Mouse (Mus musculus): ENCODE data around the gene Pdap1. TPM values are rescaled to one million over a fixed set of nuclear protein-coding genes. Genes with fewer than 3 reads are reported as not detected.

Gene Pdap1
- total RNA-seq, 1 experiment, result 108 TPM

GRCm38 (mm10) chr5:145114606-145115473 lies 25.2 kb downstream of the Pdap1 start:
- no peak for TF ChIP-seq CHD2 (IDR thresholded peaks at IDR 0.05; ENCODE audit: low read depth, low read length)
- TF ChIP-seq ZNF384 (IDR thresholded peaks at IDR 0.05; ENCODE audit: low read depth, low read length), result no peak
- no peak for TF ChIP-seq MAFK (IDR thresholded peaks at IDR 0.05; ENCODE audit: insufficient read depth, low read depth, low read length)
- TF ChIP-seq ZC3H11A (IDR thresholded peaks at IDR 0.05; ENCODE audit: borderline replicate concordance, low read depth, low read length), result no peak
- no peak for TF ChIP-seq HCFC1 (IDR thresholded peaks at IDR 0.05; ENCODE audit: borderline replicate concordance, insufficient read depth, low read length)
- Histone ChIP-seq H3K4me3 (ENCODE audit: insufficient read depth in 1 of 2, low read depth in 1 of 2, low read length in 2 of 2, poor library complexity in 1 of 2, severe bottlenecking in 1 of 2) (peak overlapping the region; percentile 81 to 91), H3K36me3 (ENCODE audit: control insufficient read depth, insufficient read depth, low read length, poor library complexity, severe bottlenecking) (no peaks in the 10 kb centered on the region; the same call in none of the 2 replicates), H3K27ac (ENCODE audit: insufficient read depth, low read depth, low read length, poor library complexity, severe bottlenecking) (no peak overlapping the region), H3K9me3 (ENCODE audit: control insufficient read depth, insufficient read depth, low read depth, low read length) (no peaks in the 10 kb centered on the region), H3K9ac (ENCODE audit: insufficient read depth, low read depth, low read length, poor library complexity, severe bottlenecking) (peak overlapping the region; percentile 78), H3K4me1 (ENCODE audit: control insufficient read depth in 2 of 2, insufficient read depth in 2 of 2, low read length in 2 of 2, poor library complexity in 1 of 2) (peaks cover 2 to 12% of the 10 kb centered on the region in 2 experiments; a peak in 3 of 4 replicates)
- in situ Hi-C loops (cut with MboI; ENCODE audit: low sequenced_read_pairs in 2 of 2, unreplicated experiment in 2 of 2), result no loop called here
- DNase-seq (ENCODE audit: low read depth, low spot score), result no peak

- Histone ChIP-seq H3K27ac (ENCODE audit: insufficient read depth, low read depth, low read length, poor library complexity, severe bottlenecking) (no peak within 1 kb of the TSS), H3K4me1 (ENCODE audit: control insufficient read depth in 2 of 2, insufficient read depth in 2 of 2, low read length in 2 of 2, poor library complexity in 1 of 2) (peaks cover 2 to 9% of the 10 kb centered on the region in 2 experiments; a peak in 3 of 4 replicates), H3K4me3 (ENCODE audit: insufficient read depth in 1 of 2, low read depth in 1 of 2, low read length in 2 of 2, poor library complexity in 1 of 2, severe bottlenecking in 1 of 2) (peak within 1 kb of the TSS; percentile 81 to 91), H3K9me3 (ENCODE audit: control insufficient read depth, insufficient read depth, low read depth, low read length) (no peaks in the 10 kb centered on the region), H3K36me3 (ENCODE audit: control insufficient read depth, insufficient read depth, low read length, poor library complexity, severe bottlenecking) (peaks cover under 1% of the 10 kb centered on the region), H3K9ac (ENCODE audit: insufficient read depth, low read depth, low read length, poor library complexity, severe bottlenecking) (peak within 1 kb of the TSS; percentile 78)
- DNase-seq (ENCODE audit: low read depth, low spot score), result peak; percentile 69
- TF ChIP-seq ZC3H11A (IDR thresholded peaks at IDR 0.05; ENCODE audit: borderline replicate concordance, low read depth, low read length), result no peak
- TF ChIP-seq HCFC1 (IDR thresholded peaks at IDR 0.05; ENCODE audit: borderline replicate concordance, insufficient read depth, low read length), result no peak; the same call in 1 of the 2 replicates
- no peak for TF ChIP-seq ZNF384 (IDR thresholded peaks at IDR 0.05; ENCODE audit: low read depth, low read length)
- no peak for TF ChIP-seq CHD2 (IDR thresholded peaks at IDR 0.05; ENCODE audit: low read depth, low read length)
- in situ Hi-C loops (cut with MboI; ENCODE audit: low sequenced_read_pairs in 2 of 2, unreplicated experiment in 2 of 2), result no loop called here
Observed at GRCm38 (mm10) chr5:145114071-145114605, 25.9 kb downstream of the Pdap1 start, which contains the start of gene Arpc1b. Gene Arpc1b (plus strand): TSS chr5:145114215.

DNA sequence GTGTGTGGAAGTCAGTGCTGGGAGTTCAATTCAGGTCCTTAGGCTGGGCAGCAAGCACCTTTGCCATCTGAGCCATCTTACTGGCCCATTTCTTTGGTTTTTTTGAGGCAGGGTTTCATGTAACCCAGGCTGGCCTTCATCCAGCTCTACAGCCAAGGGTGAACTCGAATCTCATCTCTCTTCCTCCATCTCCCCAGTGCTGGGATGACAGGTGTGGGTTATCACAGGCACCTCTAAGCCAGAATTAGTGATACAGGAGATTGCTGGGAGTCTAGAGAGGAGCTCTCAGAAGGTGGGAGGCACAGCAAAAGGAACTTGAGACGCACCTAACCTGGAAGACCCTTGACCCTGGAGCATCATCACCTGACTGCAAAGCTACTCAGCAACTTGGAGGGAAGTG lies 26.6 kb downstream of the Pdap1 start:
- Histone ChIP-seq H3K36me3 (ENCODE audit: control insufficient read depth, insufficient read depth, low read length, poor library complexity, severe bottlenecking) (peaks cover 2% of the 10 kb centered on the region), H3K4me3 (ENCODE audit: insufficient read depth in 1 of 2, low read depth in 1 of 2, low read length in 2 of 2, poor library complexity in 1 of 2, severe bottlenecking in 1 of 2) (peak overlapping the region; percentile 81 to 91; a peak in 2 of 4 replicates), H3K9ac (ENCODE audit: insufficient read depth, low read depth, low read length, poor library complexity, severe bottlenecking) (no peak overlapping the region), H3K27ac (ENCODE audit: insufficient read depth, low read depth, low read length, poor library complexity, severe bottlenecking) (no peak overlapping the region), H3K4me1 (ENCODE audit: control insufficient read depth in 2 of 2, insufficient read depth in 2 of 2, low read length in 2 of 2, poor library complexity in 1 of 2) (peaks cover 2 to 9% of the 10 kb centered on the region in 2 experiments; a peak in 3 of 4 replicates), H3K9me3 (ENCODE audit: control insufficient read depth, insufficient read depth, low read depth, low read length) (no peaks in the 10 kb centered on the region)
- TF ChIP-seq CHD2 (IDR thresholded peaks at IDR 0.05; ENCODE audit: low read depth, low read length) (no peak), ZC3H11A (IDR thresholded peaks at IDR 0.05; ENCODE audit: borderline replicate concordance, low read depth, low read length) (no peak), MAFK (IDR thresholded peaks at IDR 0.05; ENCODE audit: insufficient read depth, low read depth, low read length) (no peak), ZNF384 (IDR thresholded peaks at IDR 0.05; ENCODE audit: low read depth, low read length) (no peak), HCFC1 (IDR thresholded peaks at IDR 0.05; ENCODE audit: borderline replicate concordance, insufficient read depth, low read length) (no peak)
- in situ Hi-C loops (cut with MboI; ENCODE audit: low sequenced_read_pairs in 2 of 2, unreplicated experiment in 2 of 2), result no loop called here
- no peak for DNase-seq (ENCODE audit: low read depth, low spot score)

DNA sequence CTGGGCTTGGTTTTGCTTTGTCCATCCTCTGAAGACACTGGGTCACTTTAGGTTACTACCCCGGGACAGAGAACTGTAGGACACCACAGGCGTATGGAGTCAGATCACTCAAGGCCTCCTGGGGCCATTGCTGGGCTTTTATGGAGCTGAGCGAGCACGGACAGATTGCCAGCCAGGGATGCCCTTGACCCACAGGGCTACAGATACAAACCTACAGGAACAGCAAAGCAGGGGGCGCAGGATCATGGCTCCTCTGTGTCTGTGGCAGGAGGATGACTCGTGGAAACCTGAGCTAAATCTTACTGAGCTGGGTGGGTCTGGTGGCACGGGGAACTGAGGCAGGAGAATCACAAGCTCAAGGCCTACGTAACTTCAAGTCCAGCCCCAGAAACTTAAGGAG lies 27.5 kb downstream of the Pdap1 start:
- in situ Hi-C loops (cut with MboI; ENCODE audit: low sequenced_read_pairs in 2 of 2, unreplicated experiment in 2 of 2), result no loop called here
- no peak for DNase-seq (ENCODE audit: low read depth, low spot score)
- TF ChIP-seq CHD2 (IDR thresholded peaks at IDR 0.05; ENCODE audit: low read depth, low read length), result no peak
- TF ChIP-seq ZC3H11A (IDR thresholded peaks at IDR 0.05; ENCODE audit: borderline replicate concordance, low read depth, low read length), result no peak
- no peak for TF ChIP-seq ZNF384 (IDR thresholded peaks at IDR 0.05; ENCODE audit: low read depth, low read length)
- TF ChIP-seq MAFK (IDR thresholded peaks at IDR 0.05; ENCODE audit: insufficient read depth, low read depth, low read length), result no peak
- no peak for TF ChIP-seq HCFC1 (IDR thresholded peaks at IDR 0.05; ENCODE audit: borderline replicate concordance, insufficient read depth, low read length)

More for the DNA sequence above, 27.5 kb downstream of the Pdap1 start:
- Histone ChIP-seq H3K9me3 (ENCODE audit: control insufficient read depth, insufficient read depth, low read depth, low read length) (no peaks in the 10 kb centered on the region), H3K4me1 (ENCODE audit: control insufficient read depth in 2 of 2, insufficient read depth in 2 of 2, low read length in 2 of 2, poor library complexity in 1 of 2) (peaks cover 2 to 9% of the 10 kb centered on the region in 2 experiments; a peak in 3 of 4 replicates), H3K4me3 (ENCODE audit: insufficient read depth in 1 of 2, low read depth in 1 of 2, low read length in 2 of 2, poor library complexity in 1 of 2, severe bottlenecking in 1 of 2) (no peak overlapping the region), H3K36me3 (ENCODE audit: control insufficient read depth, insufficient read depth, low read length, poor library complexity, severe bottlenecking) (peaks cover 7% of the 10 kb centered on the region), H3K27ac (ENCODE audit: insufficient read depth, low read depth, low read length, poor library complexity, severe bottlenecking) (no peak overlapping the region), H3K9ac (ENCODE audit: insufficient read depth, low read depth, low read length, poor library complexity, severe bottlenecking) (no peak overlapping the region)

Measured in ES-E14 (cell line).